Mouse (Mus musculus) G1E (cell line): ENCODE data around the gene Ralgps1.

Experiments used
- CTCF ChIP-seq: IDR thresholded peaks from 2 replicates; pipeline ENCODE4 v1.5.1; 2012; ENCODE audit warnings: low read depth, low read length, inconsistent platforms, mixed read lengths
- GATA1 ChIP-seq: IDR thresholded peaks from 2 replicates; pipeline ENCODE4 v1.6.1; 2012; ENCODE audit warnings: borderline replicate concordance, low read length, inconsistent platforms, mixed read lengths
- GATA2 ChIP-seq: IDR thresholded peaks from 2 replicates; pipeline ENCODE4 v1.6.1; 2012; ENCODE audit warnings: low read depth, low read length, inconsistent platforms, borderline replicate concordance
- POLR2AphosphoS5 ChIP-seq: IDR thresholded peaks from 2 replicates; pipeline ENCODE4 v1.6.1; 2012; ENCODE audit warnings: low read depth, low read length, inconsistent platforms; ENCODE audit not compliant: insufficient replicate concordance
- TAL1 ChIP-seq: conservative IDR thresholded peaks from 2 replicates; pipeline ENCODE4 v1.6.1; 2012; ENCODE audit warnings: low read depth, low read length, inconsistent platforms, mixed read lengths

DNA sequence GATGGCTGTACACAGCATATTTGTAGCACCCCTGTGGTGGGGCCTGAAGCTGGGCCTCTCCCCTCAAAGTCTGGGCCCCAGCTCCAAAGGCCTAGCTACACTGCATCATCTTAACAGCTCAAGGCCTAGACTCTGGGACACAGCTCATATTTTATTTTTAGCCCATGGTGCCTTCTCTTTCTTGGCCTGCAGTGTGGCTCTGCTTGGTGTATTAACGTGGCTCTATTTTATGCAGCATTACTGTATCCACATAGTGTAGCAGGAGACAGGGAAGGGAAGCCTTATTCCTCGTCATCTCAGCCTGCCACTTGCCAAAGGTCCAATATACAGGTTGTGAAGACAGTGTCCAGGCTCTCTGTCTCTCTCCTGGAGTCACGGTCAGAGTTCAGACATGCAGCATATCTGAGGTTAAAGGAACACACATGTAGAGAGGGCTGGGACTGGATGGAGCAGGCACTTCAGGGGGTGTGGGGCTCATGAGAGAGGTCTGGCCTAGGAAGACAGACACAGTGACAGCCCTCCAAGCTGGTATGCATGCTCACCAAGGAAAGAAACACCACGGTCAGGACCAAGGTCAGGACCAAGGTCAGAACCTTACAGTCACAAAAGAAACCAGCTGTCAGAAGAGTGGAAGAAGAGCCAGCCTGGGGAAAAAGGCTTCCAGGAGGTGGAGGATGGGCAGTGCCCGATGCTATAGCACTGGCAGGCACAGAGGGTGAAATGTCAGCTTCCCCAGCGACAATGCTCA is 102.7 kb downstream of the Ralgps1 start:
- TF ChIP-seq CTCF: no peak
- TF ChIP-seq GATA1: no peak
- no peak for TF ChIP-seq GATA2
- TF ChIP-seq POLR2AphosphoS5: no peak
- TF ChIP-seq TAL1: no peak
